Mouse (Mus musculus): Measurements from ENCODE around the gene Mfsd10.
"Not testable (repeated sequence)": the region's sequence is repeated elsewhere in the genome, so short reads cannot be mapped to it uniquely, and the experiment has no call there.

Gene Mfsd10

GRCm38 (mm10) chr5:34607100-34607880 lies 29.7 kb downstream of the Mfsd10 start:
- DNase-seq (ENCODE audit: extremely low read depth, low read depth) = no peak

GRCm38 (mm10) chr5:34604576-34604975 lies 32.4 kb downstream of the Mfsd10 start:
- DNase-seq (ENCODE audit: extremely low read depth, low read depth) = no peak

DNA sequence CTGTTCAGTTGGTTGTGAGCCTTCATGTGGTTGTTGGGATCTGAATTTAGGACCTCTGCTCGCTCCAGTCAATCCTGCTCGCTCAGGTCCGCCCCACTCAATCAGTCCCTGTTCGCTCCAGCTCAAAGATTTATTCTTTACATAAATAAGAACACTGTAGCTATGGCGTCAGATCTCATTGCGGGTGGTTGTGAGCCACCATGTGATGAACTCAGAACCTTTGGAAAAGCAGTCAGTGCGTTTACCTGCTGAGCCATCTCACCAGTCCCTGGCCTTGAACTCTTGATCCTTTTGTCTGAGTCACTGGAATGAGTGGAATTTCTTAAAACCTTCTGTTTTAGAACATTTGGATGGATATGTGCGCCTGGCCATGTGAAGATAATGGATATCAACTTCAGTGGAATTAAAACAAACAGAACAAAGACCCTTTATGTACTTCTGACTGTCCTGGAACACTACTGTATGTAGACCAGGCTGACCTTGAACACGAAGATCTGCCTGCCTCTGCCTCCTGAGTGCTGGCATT lies 43.7 kb downstream of the Mfsd10 start:
- DNase-seq (ENCODE audit: extremely low read depth, low read depth) = no peak

- DNase-seq (ENCODE audit: extremely low read depth, low read depth) = no peak
These were observed 44.3 kb downstream of the Mfsd10 start for GRCm38 (mm10) chr5:34592666-34593065.

DNA sequence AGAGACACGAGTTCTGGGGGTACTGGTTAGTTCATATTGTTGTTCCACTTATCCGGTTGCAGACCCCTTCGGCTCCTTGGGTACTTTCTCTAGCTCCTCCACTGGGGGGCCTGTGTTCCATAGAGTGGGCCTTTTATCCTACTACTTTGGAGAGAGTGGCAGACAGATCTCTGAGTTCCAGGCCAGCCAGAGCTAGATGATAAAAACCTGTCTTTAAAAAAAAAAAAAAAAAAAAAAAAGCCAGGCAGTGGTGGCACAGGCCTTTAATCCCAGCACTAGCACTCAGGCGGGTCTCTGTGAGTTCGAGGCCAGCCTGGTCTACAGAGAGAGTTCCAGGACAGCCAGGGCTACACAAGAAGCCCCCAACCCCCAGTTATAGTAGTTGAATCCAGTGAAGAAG lies 44.8 kb downstream of the Mfsd10 start:
- not testable (repeated sequence) for DNase-seq (ENCODE audit: extremely low read depth, low read depth)

DNA sequence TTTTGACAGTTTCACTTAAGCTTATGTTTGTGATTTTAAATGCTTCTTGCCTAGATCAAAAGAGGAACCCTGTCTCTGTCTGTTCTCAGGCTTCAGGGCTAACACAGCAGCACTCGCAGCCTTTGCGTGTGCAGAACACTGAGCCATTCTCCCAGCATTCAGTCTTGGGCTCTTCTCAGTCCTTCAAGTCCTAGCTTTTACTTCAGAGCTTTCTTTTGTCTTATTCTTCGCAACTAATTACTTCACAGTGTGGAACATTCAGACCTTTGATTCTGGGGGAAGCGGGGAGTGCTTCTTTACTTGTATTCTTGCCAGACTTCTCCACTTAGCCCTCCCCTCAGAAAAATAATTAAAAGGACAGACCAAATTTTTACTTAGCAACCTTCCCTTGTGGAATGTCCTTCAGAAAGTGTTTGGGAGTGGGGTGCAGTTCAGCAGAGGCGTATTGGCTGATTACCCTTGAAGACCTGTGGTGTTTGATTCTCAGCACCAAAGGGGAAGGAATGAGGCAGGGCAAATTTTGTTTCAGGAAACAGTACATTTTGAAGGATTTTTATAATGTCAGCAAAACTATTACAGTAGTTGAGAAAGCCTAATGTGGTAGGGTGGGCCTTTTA lies 45.5 kb downstream of the Mfsd10 start:
- no peak for DNase-seq (ENCODE audit: extremely low read depth, low read depth)

GRCm38 (mm10) chr5:34590702-34591101 lies 46.3 kb downstream of the Mfsd10 start:
- DNase-seq (ENCODE audit: extremely low read depth, low read depth) = no peak

- no peak for DNase-seq (ENCODE audit: extremely low read depth, low read depth)
These were observed 47.0 kb downstream of the Mfsd10 start for GRCm38 (mm10) chr5:34590059-34590458.

DNA sequence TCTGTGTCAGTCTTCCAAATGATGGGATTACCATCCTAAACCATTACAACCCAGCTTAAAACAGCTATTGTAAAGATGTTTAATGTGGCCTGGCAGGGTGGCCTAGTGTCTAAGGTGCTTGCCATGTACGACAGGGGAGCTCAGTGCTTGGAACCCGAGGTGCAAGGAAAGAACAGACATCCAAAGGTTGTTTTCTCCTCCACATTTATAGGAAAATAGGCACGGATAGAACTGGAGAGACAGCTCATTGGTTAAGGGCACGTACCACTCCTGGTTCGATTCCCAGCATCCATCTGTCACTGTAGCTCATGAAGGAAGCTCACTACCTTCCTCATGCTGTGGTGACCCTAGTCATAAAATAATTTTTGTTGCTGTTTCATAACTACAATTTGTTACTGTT lies 49.1 kb downstream of the Mfsd10 start:
- DNase-seq (ENCODE audit: extremely low read depth, low read depth) = no peak

DNA sequence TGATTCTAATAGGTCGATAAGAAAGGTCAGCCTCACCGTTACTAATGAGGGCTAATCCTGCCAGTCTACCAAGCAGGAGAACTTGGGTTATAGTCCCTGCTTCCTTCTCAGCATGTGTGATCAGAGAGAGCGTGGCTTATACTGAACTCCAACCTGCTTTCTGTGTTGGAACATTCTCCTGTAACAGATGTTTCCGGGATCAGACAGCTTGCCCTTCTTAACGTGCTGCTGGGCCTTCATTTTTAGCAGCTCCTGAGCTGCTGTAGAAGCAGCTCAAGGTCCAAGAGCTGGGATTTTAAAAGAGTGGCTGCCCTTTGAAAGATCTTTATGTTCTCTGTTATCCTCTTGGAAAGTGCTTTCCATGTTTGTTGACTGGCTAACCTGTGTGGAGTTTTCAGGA lies 51.8 kb downstream of the Mfsd10 start:
- no peak for DNase-seq (ENCODE audit: extremely low read depth, low read depth)
